Mouse (Mus musculus) hindbrain, postnatal 0 days (tissue): ENCODE data around the gene Pnma1. TPM values are rescaled to one million over a fixed set of nuclear protein-coding genes. Genes with fewer than 3 reads are reported as not detected.

Experiments used
- ATAC-seq: fragments of 200-750 bp; cut with Nextera tagmentation; 2 replicates; pipeline ENCODE4 v1.8.0; 2017; ENCODE audit warnings: mild to moderate bottlenecking, moderate TSS enrichment, moderate library complexity
- DNase-seq: peaks from one replicate; pipeline ENCODE4 v3.0.0-alpha.2; 2015; ENCODE audit warnings: low spot score
- H3K27ac ChIP-seq: fragments of 300-500 bp; sonication (generic); 2 replicates; pipeline ENCODE4 v1.5.1; 2014; ENCODE audit warnings: mild to moderate bottlenecking
- H3K27me3 ChIP-seq: fragments of 300-500 bp; sonication (generic); 2 replicates; pipeline ENCODE4 v1.6.1; 2014; ENCODE audit warnings: low read length, mixed read lengths; ENCODE audit not compliant: insufficient read depth
- H3K36me3 ChIP-seq: fragments of 300-500 bp; sonication (generic); 2 replicates; pipeline ENCODE4 v1.6.1; 2014; ENCODE audit warnings: low read length, mixed read lengths; ENCODE audit not compliant: insufficient read depth
- H3K4me1 ChIP-seq: fragments of 300-500 bp; sonication (generic); 2 replicates; pipeline ENCODE4 v1.6.1; 2014; ENCODE audit warnings: antibody characterized with exemption, low read length, mixed read lengths; ENCODE audit not compliant: insufficient read depth
- H3K4me2 ChIP-seq: fragments of 300-500 bp; sonication (generic); 2 replicates; pipeline ENCODE4 v1.6.1; 2014; ENCODE audit warnings: low read depth, mild to moderate bottlenecking, low read length, moderate library complexity, mixed read lengths
- H3K4me3 ChIP-seq: fragments of 300-500 bp; sonication (generic); 2 replicates; pipeline ENCODE4 v1.5.1; 2014; ENCODE audit warnings: low read length
- H3K9ac ChIP-seq: fragments of 300-500 bp; sonication (generic); replicated peaks from 2 replicates; pipeline ENCODE4 v1.6.1; 2014; ENCODE audit warnings: mild to moderate bottlenecking, low read length, moderate library complexity, mixed read lengths
- H3K9me3 ChIP-seq: fragments of 300-500 bp; sonication (generic); 2 replicates; pipeline ENCODE4 v1.6.1; 2016; ENCODE audit warnings: low read length, mixed read lengths
- CTCF ChIP-seq: IDR thresholded peaks from 2 replicates; pipeline ENCODE4 v1.5.1; 2016; ENCODE audit warnings: antibody characterized with exemption, control low read depth, low read depth
- whole genome bisulfite sequencing: fragments of 180-500 bp; shearing (Covaris S2); extraction: QIAGEN DNeasy Blood & Tissue Kit; methylation state at CpG from one replicate; pipeline ENCODE4 v1.1.7; 2014; 5-methylcytosine and 5-hydroxymethylcytosine counted together
- polyA plus RNA-seq: library from polyadenylated mRNA; unstranded; fragments of >200 nt; fragmentation: Nextera tagmentation; extraction: Ambion mirVana; gene quantifications from 2 replicates; pipeline ENCODE4 v1.2.1, GENCODE M21; 2015
- total RNA-seq: library from RNA; depleted of rRNA; stranded (reverse); fragments of >200 nt; gene quantifications from 2 replicates; pipeline ENCODE4 v1.2.3, GENCODE M21; 2014; rRNA removed

The Pnma1 gene
- total and polyA plus RNA-seq, 2 experiments from 2014 or later, result 2.5 to 4.5 TPM

GRCm38 (mm10) chr12:84100071-84100470 lies 48.2 kb downstream of the Pnma1 start:
- DNase-seq (no peak), ATAC-seq (no peak)
- Histone ChIP-seq H3K27me3 (no peaks in the 10 kb centered on the region), H3K9ac (no peak overlapping the region), H3K9me3 (no peaks in the 10 kb centered on the region), H3K36me3 (no peaks in the 10 kb centered on the region), H3K4me1 (no peaks in the 10 kb centered on the region), H3K27ac (no peak overlapping the region), H3K4me2 (peak overlapping the region; percentile 63), H3K4me3 (no peak overlapping the region)
- 25% methylated on average over 1 of the region's 1 CpGs for WGBS
- TF ChIP-seq CTCF, result no peak

- no peak overlapping the region for H3K4me2 ChIP-seq
- H3K27me3 ChIP-seq, result no peaks in the 10 kb centered on the region
- TF ChIP-seq CTCF, result no peak
- H3K36me3 ChIP-seq, result no peaks in the 10 kb centered on the region
- no peaks in the 10 kb centered on the region for H3K4me1 ChIP-seq
- no peak for ATAC-seq
- no peak overlapping the region for H3K9ac ChIP-seq
- DNase-seq, result no peak
- no peaks in the 10 kb centered on the region for H3K9me3 ChIP-seq
- WGBS, result 99% methylated on average over 2 of the region's 2 CpGs
- no peak overlapping the region for H3K27ac ChIP-seq
- H3K4me3 ChIP-seq, result no peak overlapping the region
These were observed 48.7 kb downstream of the Pnma1 start for GRCm38 (mm10) chr12:84099605-84100004.

Other genes with a start within 250 kb of the Pnma1 start
- gene Numb, start 226.6 kb downstream of the Pnma1 start, total RNA-seq, result 16.7 and 17.7 TPM in 2 replicates
- 10.7 and 12.1 TPM in 2 replicates for gene Numb, start 226.6 kb downstream of the Pnma1 start, polyA plus RNA-seq
- gene Riox1, start 197.9 kb downstream of the Pnma1 start, total RNA-seq, result 28.8 and 35.2 TPM in 2 replicates
- gene Riox1, start 197.9 kb downstream of the Pnma1 start, polyA plus RNA-seq, result 8.7 and 11.3 TPM in 2 replicates
- 0.11 and 0.16 TPM in 2 replicates for gene Heatr4, start 163.6 kb downstream of the Pnma1 start, total RNA-seq
- not detected in 2 replicates for gene Heatr4, start 163.6 kb downstream of the Pnma1 start, polyA plus RNA-seq
- 18.6 and 29.1 TPM in 2 replicates for gene Acot2, start 160.6 kb downstream of the Pnma1 start, total RNA-seq
- gene Acot2, start 160.6 kb downstream of the Pnma1 start, polyA plus RNA-seq, result 31.2 and 33.9 TPM in 2 replicates
- gene Acot1, start 139.0 kb downstream of the Pnma1 start, total RNA-seq, result 177 and 178 TPM in 2 replicates
- 160 and 172 TPM in 2 replicates for gene Acot1, start 139.0 kb downstream of the Pnma1 start, polyA plus RNA-seq
- 0.14 and 1.8 TPM in 2 replicates for gene Acot4, start 110.1 kb downstream of the Pnma1 start, total RNA-seq
- gene Acot4, start 110.1 kb downstream of the Pnma1 start, polyA plus RNA-seq, result 0.68 and 1.2 TPM in 2 replicates
- gene Gm49366, start 109.6 kb downstream of the Pnma1 start, total RNA-seq, result not detected in 2 replicates
- not detected in 2 replicates for gene Gm49366, start 109.6 kb downstream of the Pnma1 start, polyA plus RNA-seq
- gene Acot3, start 96.3 kb downstream of the Pnma1 start, total RNA-seq, result 0.42 and 1.3 TPM in 2 replicates
- 1.3 and 1.6 TPM in 2 replicates for gene Acot3, start 96.3 kb downstream of the Pnma1 start, polyA plus RNA-seq
- 1.2 and 1.3 TPM in 2 replicates for gene Acot5, start 79.2 kb downstream of the Pnma1 start, total RNA-seq
- 1.2 and 1.5 TPM in 2 replicates for gene Acot5, start 79.2 kb downstream of the Pnma1 start, polyA plus RNA-seq
- gene Acot6, start 47.8 kb downstream of the Pnma1 start, total RNA-seq, result 6.8 and 8.6 TPM in 2 replicates
- 1.6 and 1.8 TPM in 2 replicates for gene Acot6, start 47.8 kb downstream of the Pnma1 start, polyA plus RNA-seq
- 9.7 and 10.9 TPM in 2 replicates for gene Dnal1, start 34.1 kb downstream of the Pnma1 start, total RNA-seq
- gene Dnal1, start 34.1 kb downstream of the Pnma1 start, polyA plus RNA-seq, result 6.8 and 9.7 TPM in 2 replicates
- 9.3 and 11.5 TPM in 2 replicates for gene Elmsan1, start 70.4 kb upstream of the Pnma1 start, total RNA-seq
- gene Elmsan1, start 70.4 kb upstream of the Pnma1 start, polyA plus RNA-seq, result 2.7 and 3.0 TPM in 2 replicates
- 10.2 and 13.4 TPM in 2 replicates for gene Ptgr2, start 136.7 kb upstream of the Pnma1 start, total RNA-seq
- 20.3 and 22.7 TPM in 2 replicates for gene Ptgr2, start 136.7 kb upstream of the Pnma1 start, polyA plus RNA-seq
- gene Zfp410, start 168.4 kb upstream of the Pnma1 start, total RNA-seq, result 30.9 and 55.9 TPM in 2 replicates
- gene Zfp410, start 168.4 kb upstream of the Pnma1 start, polyA plus RNA-seq, result 50.0 and 53.8 TPM in 2 replicates
- gene Coq6, start 213.2 kb upstream of the Pnma1 start, total RNA-seq, result 67.9 and 80.2 TPM in 2 replicates
- 39.7 and 40.8 TPM in 2 replicates for gene Coq6, start 213.2 kb upstream of the Pnma1 start, polyA plus RNA-seq
- 7.1 and 9.7 TPM in 2 replicates for gene Fam161b, start 213.3 kb upstream of the Pnma1 start, total RNA-seq
- 9.8 and 10.2 TPM in 2 replicates for gene Fam161b, start 213.3 kb upstream of the Pnma1 start, polyA plus RNA-seq